Mouse (Mus musculus): ENCODE results near the gene Gm26897.

Gm26897 gene

GRCm38 (mm10) chr5:111730560-111731167 is 3.1 kb upstream of the Gm26897 start:
- Histone ChIP-seq H3K27me3 (ENCODE audit: control insufficient read depth, insufficient read depth, low read length, poor library complexity, severe bottlenecking) (no peaks in the 10 kb centered on the region), H3K36me3 (ENCODE audit: control insufficient read depth, insufficient read depth, low read length, poor library complexity, severe bottlenecking) (no peaks in the 10 kb centered on the region)
- DNase-seq (ENCODE audit: low read depth, low spot score), result no peak

DNA sequence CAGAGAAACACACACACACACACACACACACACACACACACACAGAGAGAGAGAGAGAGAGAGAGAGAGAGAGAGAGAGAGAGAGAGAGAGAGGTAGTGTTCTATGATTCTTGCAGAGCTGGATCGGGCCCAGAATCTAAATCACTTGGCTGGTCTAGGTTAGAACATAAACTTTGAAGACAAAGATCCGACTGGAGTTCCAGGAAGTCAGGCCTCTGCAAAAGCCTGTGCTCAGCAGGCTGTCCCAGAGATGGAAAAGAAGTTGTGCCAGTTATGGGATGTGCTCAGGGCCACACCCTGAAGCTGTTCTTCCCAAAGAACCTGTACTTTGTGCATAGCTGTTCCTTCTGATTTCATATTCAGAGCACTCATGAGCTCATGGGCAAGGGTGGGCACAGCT is 1.5 kb upstream of the Gm26897 start:
- Histone ChIP-seq H3K36me3 (ENCODE audit: control insufficient read depth, insufficient read depth, low read length, poor library complexity, severe bottlenecking) (no peaks in the 10 kb centered on the region), H3K27me3 (ENCODE audit: control insufficient read depth, insufficient read depth, low read length, poor library complexity, severe bottlenecking) (no peaks in the 10 kb centered on the region)
- no peak for DNase-seq (ENCODE audit: low read depth, low spot score)

DNA sequence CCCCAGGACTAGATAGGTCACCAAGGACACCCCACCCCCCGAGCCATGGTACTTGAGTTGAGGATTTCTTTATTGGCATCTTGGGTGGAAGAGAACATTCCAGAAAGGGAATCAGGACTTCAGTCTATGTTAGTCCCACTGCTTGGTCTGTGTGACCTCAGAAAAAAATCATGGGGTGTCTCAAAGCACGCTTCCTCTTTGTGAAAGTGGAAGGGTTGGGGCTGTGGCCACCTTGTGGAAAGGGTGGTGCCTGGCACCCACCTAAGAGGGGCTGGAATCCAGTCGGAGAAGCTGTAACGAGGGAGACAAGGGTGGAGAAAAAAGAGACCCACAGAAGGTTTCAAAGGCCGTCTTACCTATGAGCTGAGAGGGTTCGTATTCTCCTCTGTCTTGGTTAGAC is 5.8 kb downstream of the Gm26897 start:
- no peaks in the 10 kb centered on the region; the same call in 1 of the 2 replicates for H3K27me3 ChIP-seq (ENCODE audit: control insufficient read depth, insufficient read depth, low read length, poor library complexity, severe bottlenecking)
- H3K36me3 ChIP-seq (ENCODE audit: control insufficient read depth, insufficient read depth, low read length, poor library complexity, severe bottlenecking), result no peaks in the 10 kb centered on the region
- DNase-seq (ENCODE audit: low read depth, low spot score), result no peak

DNA sequence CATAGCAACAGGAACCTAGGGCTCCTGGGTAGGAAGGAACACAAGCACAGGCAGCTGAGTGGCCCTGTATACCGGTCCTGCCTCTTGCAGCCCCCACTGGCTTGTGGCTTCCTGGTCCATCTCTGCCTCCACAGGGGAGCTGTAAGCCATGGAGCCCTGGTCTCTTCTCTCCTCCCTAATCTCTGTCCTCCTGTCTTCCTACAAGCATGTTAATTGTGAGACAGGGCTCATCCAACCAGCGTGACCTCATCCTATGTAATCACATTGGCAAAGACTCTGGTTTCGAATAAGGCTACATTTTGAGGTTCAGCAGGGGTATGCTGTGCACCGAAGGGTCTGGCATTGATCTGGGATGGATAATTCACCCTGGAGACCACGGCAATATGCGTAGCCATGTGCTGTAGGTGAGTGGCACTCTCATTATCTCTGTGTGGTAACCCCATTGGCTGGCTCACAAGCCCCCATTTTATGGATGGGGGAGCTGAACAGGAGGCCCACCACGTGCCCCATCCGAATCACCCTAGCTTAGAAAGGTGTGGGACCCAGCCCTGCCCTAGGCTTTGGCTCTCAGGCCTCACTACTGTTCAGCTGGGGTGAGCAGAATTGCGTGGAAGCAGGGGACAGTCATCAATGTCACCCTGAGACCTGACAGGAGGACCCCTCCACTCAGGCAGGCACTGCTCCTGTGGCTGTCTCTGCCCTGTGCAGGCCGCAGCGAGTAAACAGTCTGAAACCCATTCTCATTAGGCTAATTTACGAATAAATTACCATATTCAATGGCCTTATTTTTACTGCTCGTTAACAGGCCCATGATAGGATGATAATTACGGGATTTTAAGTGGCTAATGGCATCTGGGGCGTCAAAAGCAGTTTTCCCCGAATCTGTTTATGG is 6.9 kb downstream of the Gm26897 start:
- Histone ChIP-seq H3K27me3 (ENCODE audit: control insufficient read depth, insufficient read depth, low read length, poor library complexity, severe bottlenecking) (no peaks in the 10 kb centered on the region; the same call in 1 of the 2 replicates), H3K36me3 (ENCODE audit: control insufficient read depth, insufficient read depth, low read length, poor library complexity, severe bottlenecking) (no peaks in the 10 kb centered on the region)
- DNase-seq (ENCODE audit: low read depth, low spot score), result no peak

DNA sequence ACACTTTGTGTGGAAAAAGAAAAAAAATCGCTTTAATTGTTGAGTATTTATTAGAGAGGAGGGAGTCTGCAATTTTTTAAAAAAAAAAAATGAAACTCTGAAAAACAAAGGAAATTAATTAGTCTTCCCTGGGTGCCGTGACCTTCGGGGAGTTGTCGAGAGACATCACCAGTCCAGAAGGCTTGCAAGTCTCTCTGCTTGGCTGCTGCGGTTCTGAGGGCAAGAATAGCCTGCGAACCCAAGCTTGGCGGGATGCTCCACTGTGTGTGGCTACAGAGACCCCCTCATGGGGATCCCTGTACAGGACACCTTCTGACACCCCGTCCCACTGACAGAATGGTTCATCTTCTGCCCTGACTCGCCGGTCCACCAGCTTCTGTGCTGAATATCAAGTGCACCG is 7.6 kb downstream of the Gm26897 start:
- Histone ChIP-seq H3K36me3 (ENCODE audit: control insufficient read depth, insufficient read depth, low read length, poor library complexity, severe bottlenecking) (no peaks in the 10 kb centered on the region), H3K27me3 (ENCODE audit: control insufficient read depth, insufficient read depth, low read length, poor library complexity, severe bottlenecking) (no peaks in the 10 kb centered on the region; the same call in 1 of the 2 replicates)
- DNase-seq (ENCODE audit: low read depth, low spot score), result no peak

DNA sequence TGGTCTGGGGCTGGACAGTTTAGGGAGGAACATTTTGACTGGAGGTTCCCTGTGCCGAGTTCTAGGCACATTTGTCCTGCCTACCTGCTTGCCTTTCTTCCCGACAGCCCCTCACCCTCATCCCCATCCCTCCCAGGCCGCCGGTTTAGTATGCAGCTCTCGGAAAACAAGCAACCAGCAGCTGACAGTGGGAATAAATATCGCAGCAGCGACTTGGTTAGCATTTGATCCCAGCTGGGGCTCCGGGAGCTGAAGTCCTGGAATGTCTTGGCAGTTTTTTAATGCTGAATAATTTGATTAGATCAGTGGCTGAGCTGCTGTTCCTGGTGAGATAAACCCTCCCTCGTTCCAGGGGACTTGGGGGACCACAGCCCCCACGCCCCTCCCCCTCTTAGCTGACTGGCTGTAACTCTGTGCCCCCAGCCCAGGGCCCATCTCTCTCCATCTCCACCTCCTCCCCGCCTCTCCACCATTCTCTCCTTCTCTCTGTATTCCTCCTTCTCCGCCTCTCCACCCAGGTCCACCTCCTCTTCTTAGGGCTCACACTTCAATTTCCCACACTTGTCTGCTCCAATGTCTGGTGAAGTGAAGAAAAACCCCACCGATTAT is 8.7 kb downstream of the Gm26897 start:
- no peak for DNase-seq (ENCODE audit: low read depth, low spot score)
- no peaks in the 10 kb centered on the region; the same call in 1 of the 2 replicates for H3K27me3 ChIP-seq (ENCODE audit: control insufficient read depth, insufficient read depth, low read length, poor library complexity, severe bottlenecking)
- no peaks in the 10 kb centered on the region for H3K36me3 ChIP-seq (ENCODE audit: control insufficient read depth, insufficient read depth, low read length, poor library complexity, severe bottlenecking)

- Histone ChIP-seq H3K36me3 (ENCODE audit: control insufficient read depth, insufficient read depth, low read length, poor library complexity, severe bottlenecking) (no peaks in the 10 kb centered on the region), H3K27me3 (ENCODE audit: control insufficient read depth, insufficient read depth, low read length, poor library complexity, severe bottlenecking) (no peaks in the 10 kb centered on the region)
- no peak for DNase-seq (ENCODE audit: low read depth, low spot score)
Observed at GRCm38 (mm10) chr5:111749599-111749998, 15.9 kb downstream of the Gm26897 start.

- no peaks in the 10 kb centered on the region for H3K36me3 ChIP-seq (ENCODE audit: control insufficient read depth, insufficient read depth, low read length, poor library complexity, severe bottlenecking)
- no peaks in the 10 kb centered on the region for H3K27me3 ChIP-seq (ENCODE audit: control insufficient read depth, insufficient read depth, low read length, poor library complexity, severe bottlenecking)
- DNase-seq (ENCODE audit: low read depth, low spot score), result no peak
Observed at GRCm38 (mm10) chr5:111750092-111750491, 16.4 kb downstream of the Gm26897 start.

DNA sequence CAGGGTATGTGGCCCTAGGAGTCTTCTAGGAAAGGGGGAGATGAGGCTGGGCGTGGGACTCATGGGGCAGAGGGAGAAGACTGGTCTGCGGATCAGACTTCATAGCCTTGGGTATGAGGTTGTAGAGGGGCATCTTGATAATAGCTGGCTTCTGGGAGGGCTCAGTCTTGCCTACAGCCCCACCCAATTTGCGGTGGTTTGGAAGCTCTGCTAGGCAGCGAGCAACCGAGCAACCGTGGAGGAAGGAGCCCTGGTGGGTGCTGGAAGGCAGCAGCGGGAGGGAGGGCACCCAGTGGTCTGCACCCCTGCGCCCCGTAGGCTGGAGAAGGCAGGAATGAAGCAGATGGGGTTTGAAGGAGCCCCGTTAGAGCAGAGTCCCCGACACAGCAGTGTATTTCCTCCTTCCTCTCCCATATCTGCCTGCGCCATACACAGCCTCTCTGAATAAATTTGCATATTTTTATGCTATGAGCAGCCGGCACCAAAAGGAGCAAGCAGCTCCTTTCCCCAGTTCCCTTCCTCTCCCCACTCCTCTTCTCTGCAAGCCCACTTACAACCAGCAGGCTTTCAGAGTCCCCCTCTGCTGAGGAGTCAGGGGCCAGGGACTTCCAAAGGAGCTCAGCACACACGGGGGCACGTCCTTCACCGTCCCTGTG is 20.9 kb downstream of the Gm26897 start:
- Histone ChIP-seq H3K36me3 (ENCODE audit: control insufficient read depth, insufficient read depth, low read length, poor library complexity, severe bottlenecking) (no peaks in the 10 kb centered on the region), H3K27me3 (ENCODE audit: control insufficient read depth, insufficient read depth, low read length, poor library complexity, severe bottlenecking) (no peaks in the 10 kb centered on the region)
- DNase-seq (ENCODE audit: low read depth, low spot score), result peak; percentile 2

DNA sequence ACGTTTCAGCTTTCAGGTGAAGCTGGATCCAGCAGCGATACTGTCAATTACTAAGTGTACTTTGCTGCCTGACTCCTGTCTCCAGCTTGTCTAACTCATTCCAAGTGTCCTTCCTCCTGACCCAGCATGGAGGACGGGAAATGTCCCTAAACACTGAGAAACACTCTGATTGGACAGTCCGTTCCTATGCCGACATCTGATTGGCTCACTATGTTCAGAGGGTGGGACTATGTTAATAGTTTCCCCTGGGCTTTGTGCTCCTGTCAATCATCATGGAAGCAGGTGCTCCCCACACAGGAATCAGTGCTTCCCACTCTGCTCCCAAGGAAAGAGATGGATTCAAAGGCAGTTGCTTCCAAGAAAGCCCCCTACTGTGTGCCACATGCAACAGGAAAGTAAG is 21.6 kb downstream of the Gm26897 start:
- no peaks in the 10 kb centered on the region for H3K36me3 ChIP-seq (ENCODE audit: control insufficient read depth, insufficient read depth, low read length, poor library complexity, severe bottlenecking)
- peak; percentile 7 for DNase-seq (ENCODE audit: low read depth, low spot score)
- no peaks in the 10 kb centered on the region for H3K27me3 ChIP-seq (ENCODE audit: control insufficient read depth, insufficient read depth, low read length, poor library complexity, severe bottlenecking)

- Histone ChIP-seq H3K36me3 (ENCODE audit: control insufficient read depth, insufficient read depth, low read length, poor library complexity, severe bottlenecking) (no peaks in the 10 kb centered on the region), H3K27me3 (ENCODE audit: control insufficient read depth, insufficient read depth, low read length, poor library complexity, severe bottlenecking) (no peaks in the 10 kb centered on the region)
- DNase-seq (ENCODE audit: low read depth, low spot score), result no peak
Observed at GRCm38 (mm10) chr5:111760721-111761480, 27.2 kb downstream of the Gm26897 start.

GRCm38 (mm10) chr5:111761574-111761973 is 27.9 kb downstream of the Gm26897 start:
- Histone ChIP-seq H3K27me3 (ENCODE audit: control insufficient read depth, insufficient read depth, low read length, poor library complexity, severe bottlenecking) (no peaks in the 10 kb centered on the region), H3K36me3 (ENCODE audit: control insufficient read depth, insufficient read depth, low read length, poor library complexity, severe bottlenecking) (no peaks in the 10 kb centered on the region)
- DNase-seq (ENCODE audit: low read depth, low spot score), result no peak

- Histone ChIP-seq H3K36me3 (ENCODE audit: control insufficient read depth, insufficient read depth, low read length, poor library complexity, severe bottlenecking) (no peaks in the 10 kb centered on the region), H3K27me3 (ENCODE audit: control insufficient read depth, insufficient read depth, low read length, poor library complexity, severe bottlenecking) (no peaks in the 10 kb centered on the region)
- DNase-seq (ENCODE audit: low read depth, low spot score), result no peak
Observed at GRCm38 (mm10) chr5:111762085-111762484, 28.4 kb downstream of the Gm26897 start.

GRCm38 (mm10) chr5:111765671-111766290 is 32.1 kb downstream of the Gm26897 start:
- H3K27me3 ChIP-seq (ENCODE audit: control insufficient read depth, insufficient read depth, low read length, poor library complexity, severe bottlenecking), result no peaks in the 10 kb centered on the region
- H3K36me3 ChIP-seq (ENCODE audit: control insufficient read depth, insufficient read depth, low read length, poor library complexity, severe bottlenecking), result no peaks in the 10 kb centered on the region
- no peak for DNase-seq (ENCODE audit: low read depth, low spot score)

All from splenic B cell, adult 2 months (primary cell).